Mouse (Mus musculus): ENCODE results near the gene Tmem100. TPM values are rescaled to one million over a fixed set of nuclear protein-coding genes. Genes with fewer than 3 reads are reported as not detected.

The Tmem100 gene
- total RNA-seq, 2 experiments from 2014 or later = 19.2 to 22.5 TPM

DNA sequence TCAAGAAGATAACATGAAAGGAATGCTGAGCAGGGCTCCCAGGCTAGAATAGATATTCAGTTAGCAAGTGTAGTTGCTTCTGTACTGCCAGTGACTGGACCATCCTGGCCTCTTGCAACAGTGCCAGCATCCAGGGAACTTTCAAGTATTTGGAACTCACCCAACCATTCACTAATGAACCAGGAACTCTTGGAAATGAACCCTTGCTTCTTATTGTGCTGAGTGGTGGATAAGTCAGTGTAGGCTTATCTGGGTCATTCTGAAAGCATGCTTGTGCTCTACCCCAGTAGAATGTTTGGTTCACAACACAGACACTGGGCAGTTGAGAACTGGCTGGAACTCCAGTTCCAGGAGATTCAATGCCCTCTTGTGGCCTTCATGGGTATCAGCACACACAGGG is 29.1 kb downstream of the Tmem100 start:
- DNase-seq = no peak

DNA sequence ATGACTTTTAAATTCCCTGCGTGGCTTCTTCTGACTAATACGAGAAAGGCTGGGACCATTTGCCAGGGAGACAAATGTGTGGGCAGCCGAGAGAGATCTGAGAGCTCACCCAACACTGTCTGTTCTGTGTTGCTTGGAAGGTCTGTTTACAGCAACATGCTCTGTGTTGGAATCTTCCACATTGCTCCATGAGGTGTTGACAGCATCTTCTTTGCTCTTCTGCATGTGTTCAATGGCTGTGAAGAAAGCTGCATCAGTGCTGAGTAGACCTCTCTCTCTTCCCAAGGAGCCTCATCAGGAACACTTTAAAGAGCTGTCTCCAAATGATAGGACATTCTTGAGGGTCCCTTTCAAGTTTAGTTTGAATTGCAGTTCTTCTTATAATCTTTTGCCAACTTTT is 32.5 kb downstream of the Tmem100 start:
- DNase-seq = no peak

DNA sequence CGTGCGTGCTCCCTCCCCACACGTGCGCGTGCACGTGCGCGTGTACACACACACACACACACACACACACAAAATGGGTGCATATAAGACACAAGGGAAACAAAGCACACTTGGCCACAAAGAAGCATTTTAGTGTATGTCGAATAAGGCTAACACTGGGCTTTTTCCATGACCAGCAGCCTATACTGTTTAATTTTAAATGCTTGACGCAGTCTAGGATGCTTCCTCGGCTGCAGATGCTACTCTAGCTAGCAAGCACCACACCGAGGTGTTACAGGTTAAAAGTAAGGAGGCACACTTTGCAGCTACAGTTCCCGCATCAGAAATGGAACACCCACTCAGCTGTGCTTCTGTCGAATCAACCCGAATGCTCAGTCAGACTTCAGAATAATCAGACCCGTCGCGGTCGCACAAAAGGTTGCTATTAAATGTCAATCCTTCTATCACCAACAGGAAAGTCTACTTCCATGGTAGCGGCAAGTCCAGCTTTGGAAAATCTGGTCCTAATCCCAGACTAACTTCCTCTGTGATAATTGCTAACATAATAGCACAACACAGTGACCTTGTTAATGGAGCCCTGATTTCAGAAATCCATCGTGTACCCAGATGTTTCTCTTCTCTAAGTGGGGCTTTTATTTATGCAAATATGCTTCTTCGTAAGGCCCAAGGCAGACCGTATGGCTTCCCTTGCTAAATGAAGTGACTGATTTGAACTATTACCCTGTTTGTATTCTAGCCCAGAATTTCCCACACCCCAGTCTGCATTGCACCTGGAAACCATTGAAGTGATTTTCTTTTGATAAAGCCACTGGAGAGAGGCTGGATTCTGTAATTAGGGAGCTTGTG is 36.5 kb downstream of the Tmem100 start:
- DNase-seq = no peak

DNA sequence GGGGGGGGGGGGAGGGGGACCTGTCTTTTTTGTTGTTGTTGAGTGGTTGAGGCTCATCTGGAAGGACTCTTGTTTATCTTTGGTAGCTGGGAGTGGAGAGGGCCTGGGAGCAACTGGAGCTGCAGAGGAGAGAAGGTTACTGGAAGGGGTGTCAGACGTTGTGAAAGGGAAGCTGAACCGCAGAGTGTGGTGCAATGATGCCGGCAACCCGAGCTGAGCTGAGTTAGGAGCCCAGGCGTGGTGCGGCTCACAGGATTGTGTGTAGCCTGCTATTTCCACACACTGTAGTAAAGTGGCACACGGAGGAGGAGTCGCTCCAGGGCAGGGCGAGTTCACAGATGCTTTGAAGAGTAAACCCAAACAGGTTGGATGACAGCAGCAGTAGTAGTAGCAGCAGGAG is 41.6 kb downstream of the Tmem100 start:
- peak; percentile 38 for DNase-seq

DNA sequence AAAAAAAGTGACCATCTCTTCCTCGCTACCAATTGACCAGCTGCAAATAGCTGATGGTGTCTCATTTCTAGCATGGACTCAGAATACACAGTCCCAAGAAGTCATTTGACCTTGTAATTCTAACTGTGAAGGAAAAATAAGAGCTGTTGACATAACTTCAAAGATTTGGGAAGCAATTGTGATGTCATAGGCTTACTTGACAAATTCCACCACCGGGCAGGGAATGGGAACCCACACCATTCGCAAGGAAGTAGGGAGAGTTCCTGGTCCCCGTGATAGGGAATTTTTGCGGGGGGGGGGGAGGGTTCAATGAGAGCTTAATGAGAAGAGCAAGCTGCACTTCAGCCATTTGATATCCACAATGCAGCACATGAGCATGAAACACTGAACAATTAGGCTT is 43.1 kb downstream of the Tmem100 start:
- no peak for DNase-seq

DNA sequence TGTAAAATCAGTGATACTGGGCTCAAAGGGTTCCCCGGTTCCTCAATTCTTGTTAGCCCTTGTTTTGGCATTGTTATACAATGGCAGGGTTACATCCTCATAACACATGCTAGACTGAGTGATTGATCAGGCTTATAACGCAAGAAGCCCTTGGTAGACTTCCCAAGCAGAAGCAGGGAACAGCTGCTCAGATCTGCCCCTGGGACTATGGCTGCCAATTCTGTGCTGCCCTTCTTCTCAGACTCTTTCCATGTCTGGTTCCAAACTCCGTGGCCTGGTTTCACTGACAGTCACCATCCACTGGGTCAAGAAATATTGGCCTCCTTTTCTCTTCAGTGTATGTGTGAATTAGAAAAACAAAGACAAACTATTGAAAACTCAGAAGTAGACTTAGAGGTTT is 46.5 kb downstream of the Tmem100 start:
- no peak for DNase-seq

DNA sequence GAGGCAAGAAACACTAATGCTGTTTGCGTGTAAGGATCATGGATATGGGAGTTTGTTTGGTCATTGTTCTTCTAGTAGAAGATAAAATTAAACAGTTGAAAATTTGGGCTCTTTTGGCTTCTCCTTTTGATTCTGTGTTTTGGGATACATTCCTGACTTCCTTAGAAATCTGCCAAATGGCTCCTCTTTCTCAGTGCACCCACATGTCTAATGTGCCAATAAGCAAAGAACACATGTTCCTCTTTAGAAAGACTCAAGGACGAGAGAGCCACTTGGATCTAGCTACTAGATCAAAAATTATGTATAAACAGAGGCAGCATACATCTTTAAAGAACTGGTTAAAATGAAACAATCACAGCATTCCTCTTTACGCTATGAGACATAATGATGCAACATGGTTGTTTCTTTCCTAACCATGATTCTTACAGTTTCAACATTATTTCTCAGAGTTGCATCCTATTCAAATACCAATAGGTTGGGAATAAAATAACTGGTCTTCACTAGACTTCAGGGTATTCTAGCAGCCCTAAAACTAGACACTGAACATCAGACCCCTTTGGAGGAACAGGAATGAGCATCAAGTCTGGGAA is 50.6 kb downstream of the Tmem100 start:
- DNase-seq = no peak

DNA sequence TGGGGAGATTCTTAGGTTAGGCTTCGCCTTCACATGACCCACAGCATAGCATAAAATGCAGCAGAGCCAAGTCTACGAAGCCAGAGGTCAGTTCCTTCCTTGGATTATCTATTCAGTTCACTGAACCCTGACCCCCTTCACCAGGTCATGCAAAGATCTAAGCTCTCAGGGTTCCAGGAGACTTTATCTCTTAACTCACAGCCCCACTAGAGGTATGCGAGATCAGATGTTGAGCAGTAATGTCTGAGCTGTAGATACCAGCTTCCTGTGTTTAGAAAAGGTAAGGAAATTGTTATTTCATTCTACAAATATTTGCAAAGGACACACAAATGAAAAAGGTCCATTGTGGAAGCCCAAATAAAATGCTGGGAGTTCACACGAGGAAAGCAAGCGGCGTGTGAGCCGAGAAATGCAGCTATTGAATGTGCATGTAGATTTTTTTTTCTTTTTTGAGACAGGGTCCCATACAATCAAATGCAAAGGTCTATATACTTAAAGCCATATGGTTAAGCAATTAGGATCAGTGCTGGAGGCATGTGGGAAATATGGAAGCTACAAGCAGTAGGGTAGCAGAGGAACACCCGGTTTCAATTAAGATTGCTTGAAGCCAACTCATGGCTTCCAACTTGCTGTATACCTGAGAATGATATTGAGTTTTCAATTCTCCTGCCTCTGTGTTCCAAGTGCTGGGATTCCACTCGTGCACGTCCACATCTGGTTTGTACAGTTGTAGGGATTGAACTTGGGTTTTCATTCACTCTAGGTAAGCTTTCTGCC is 51.9 kb downstream of the Tmem100 start:
- no peak for DNase-seq

DNA sequence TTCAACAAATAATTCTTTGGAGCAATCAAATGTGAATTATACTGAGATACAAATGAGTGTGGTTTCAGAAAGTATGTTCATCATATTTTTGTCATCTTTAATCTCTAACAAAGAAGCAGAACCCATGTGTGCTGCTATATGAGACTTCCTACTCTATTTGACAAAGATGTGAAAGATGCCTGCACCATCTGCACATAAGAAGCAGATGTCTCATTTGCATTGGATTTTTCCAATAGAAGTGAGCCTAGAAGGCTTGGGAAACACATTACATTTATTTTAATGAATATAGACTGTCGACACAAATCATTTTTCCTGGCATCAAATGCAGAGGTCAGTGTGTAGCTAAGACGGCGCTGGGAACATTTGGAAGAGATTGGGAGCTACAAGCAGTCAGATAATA is 52.9 kb downstream of the Tmem100 start:
- no peak for DNase-seq

DNA sequence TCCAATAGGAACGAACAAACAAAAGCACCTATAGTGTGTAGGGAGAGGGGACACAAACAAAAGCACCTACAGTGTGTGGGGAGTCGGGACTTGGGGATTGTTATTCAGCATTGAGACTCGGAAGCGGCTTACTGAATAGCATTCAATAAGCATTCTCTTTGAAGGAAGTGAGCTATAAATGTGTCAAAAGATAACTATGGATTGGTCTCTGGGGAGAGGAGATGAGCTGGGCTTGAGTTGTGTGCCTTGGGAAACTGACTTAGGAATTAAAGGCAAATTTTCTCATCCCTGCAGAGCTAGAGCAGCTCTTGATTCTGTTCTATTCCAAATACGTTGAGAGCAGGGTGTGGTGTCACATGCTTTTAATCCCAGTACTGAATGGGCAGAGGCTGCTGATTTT is 54.0 kb downstream of the Tmem100 start:
- DNase-seq = no peak

Other genes with a start within 250 kb of the Tmem100 start
- gene Pctp, start 27.5 kb upstream of the Tmem100 start, total RNA-seq (2021) = 1 to 10 TPM; 2.3 to 3.1 TPM
- gene Gm45716, start 157.3 kb downstream of the Tmem100 start, total RNA-seq (2021) = 1 to 10 TPM; 4.2 to 5.3 TPM
- gene Mmd, start 219.1 kb downstream of the Tmem100 start, total RNA-seq (2021) = 10 to 100 TPM; 14.5 to 18.7 TPM

Data from gastrocnemius, postnatal 10 days (tissue).